Mouse (Mus musculus): Measurements from ENCODE around the gene Phf21a. TPM values are rescaled to one million over a fixed set of nuclear protein-coding genes. Genes with fewer than 3 reads are reported as not detected.

The Phf21a gene
- polyA plus RNA-seq, 1 experiment from 2014 or later = 30.3 TPM

DNA sequence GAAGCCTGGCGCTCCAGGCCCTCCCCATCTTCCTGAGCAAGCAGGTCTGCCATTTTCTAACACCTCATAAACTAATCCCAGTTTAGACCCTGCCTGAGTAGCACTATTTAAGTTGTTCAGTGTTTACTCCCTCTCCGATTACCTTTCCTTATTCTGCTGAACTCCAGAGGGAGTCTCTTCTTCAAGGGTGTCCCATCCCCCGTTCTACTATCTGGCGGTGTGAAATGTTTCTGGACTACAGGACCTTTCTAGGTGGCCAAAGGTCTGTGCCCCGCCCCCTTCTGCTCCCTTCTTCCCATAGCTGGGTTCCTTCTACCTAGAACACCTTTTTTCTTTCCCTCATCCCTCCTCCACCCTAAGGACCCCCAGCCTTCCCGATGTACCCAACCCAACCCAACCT is 32.6 kb upstream of the Phf21a start:
- H3K4me1 ChIP-seq = peaks cover 27% of the 10 kb centered on the region
- H3K9me3 ChIP-seq = no peaks in the 10 kb centered on the region
- no peak for DNase-seq (ENCODE audit: low spot score)
- peak overlapping the region; percentile 75 for H3K4me3 ChIP-seq
- H3K27ac ChIP-seq = no peak overlapping the region
- peaks cover 47% of the 10 kb centered on the region for H3K27me3 ChIP-seq (ENCODE audit: insufficient read depth, poor library complexity, severe bottlenecking)
- H3K36me3 ChIP-seq = no peaks in the 10 kb centered on the region
- WGBS = 15% methylated on average over 6 of the region's 6 CpGs

DNA sequence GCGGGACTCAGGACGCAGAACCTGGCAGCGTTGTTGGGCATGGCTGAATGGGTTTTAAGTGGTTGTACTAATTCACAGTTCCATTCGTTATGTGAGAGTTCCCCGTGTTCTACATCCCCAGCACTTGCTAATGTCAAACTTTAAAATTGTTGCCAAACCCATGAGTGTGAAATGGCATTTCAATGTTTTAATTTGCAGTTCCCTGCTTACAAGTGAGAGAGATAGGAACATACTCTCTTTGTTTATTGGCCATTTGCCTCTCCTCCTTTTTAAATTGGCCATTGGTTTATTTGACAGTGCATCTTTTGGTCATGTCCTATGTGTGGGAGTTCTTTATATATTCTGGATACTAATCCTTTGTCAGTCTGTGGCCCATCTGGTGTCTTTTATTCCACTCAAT is 31.6 kb upstream of the Phf21a start:
- no peak overlapping the region for H3K27ac ChIP-seq
- H3K27me3 ChIP-seq (ENCODE audit: insufficient read depth, poor library complexity, severe bottlenecking) = peaks cover 47% of the 10 kb centered on the region
- no peak overlapping the region for H3K4me3 ChIP-seq
- no peaks in the 10 kb centered on the region for H3K36me3 ChIP-seq
- no peaks in the 10 kb centered on the region for H3K9me3 ChIP-seq
- peaks cover 17% of the 10 kb centered on the region for H3K4me1 ChIP-seq
- 65% methylated on average over 5 of the region's 5 CpGs for WGBS
- no peak for DNase-seq (ENCODE audit: low spot score)

DNA sequence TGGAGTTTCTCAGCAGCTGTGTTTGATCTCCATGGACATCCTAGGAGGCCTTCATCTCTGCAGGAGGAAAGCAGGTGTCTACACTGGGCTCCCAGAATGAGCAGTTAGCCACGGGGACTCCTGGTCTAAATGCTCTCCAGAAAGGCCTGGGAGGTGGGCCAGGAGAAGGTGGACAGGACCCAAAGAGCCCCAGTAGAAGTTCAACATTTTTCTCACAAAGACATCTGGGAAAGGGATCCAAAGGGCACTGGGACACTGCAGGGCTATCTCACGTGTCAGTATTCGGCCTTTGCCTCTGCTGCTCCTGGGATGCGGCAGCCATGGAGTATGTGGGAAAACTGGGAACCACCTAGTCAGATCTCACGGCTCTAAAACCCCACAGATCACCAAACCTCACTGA is 29.8 kb upstream of the Phf21a start:
- 56% methylated on average over 5 of the region's 5 CpGs for WGBS
- H3K4me1 ChIP-seq = peaks cover 17% of the 10 kb centered on the region
- no peaks in the 10 kb centered on the region for H3K36me3 ChIP-seq
- no peaks in the 10 kb centered on the region for H3K9me3 ChIP-seq
- H3K27ac ChIP-seq = no peak overlapping the region
- DNase-seq (ENCODE audit: low spot score) = no peak
- H3K4me3 ChIP-seq = no peak overlapping the region
- peaks cover 35% of the 10 kb centered on the region for H3K27me3 ChIP-seq (ENCODE audit: insufficient read depth, poor library complexity, severe bottlenecking)

DNA sequence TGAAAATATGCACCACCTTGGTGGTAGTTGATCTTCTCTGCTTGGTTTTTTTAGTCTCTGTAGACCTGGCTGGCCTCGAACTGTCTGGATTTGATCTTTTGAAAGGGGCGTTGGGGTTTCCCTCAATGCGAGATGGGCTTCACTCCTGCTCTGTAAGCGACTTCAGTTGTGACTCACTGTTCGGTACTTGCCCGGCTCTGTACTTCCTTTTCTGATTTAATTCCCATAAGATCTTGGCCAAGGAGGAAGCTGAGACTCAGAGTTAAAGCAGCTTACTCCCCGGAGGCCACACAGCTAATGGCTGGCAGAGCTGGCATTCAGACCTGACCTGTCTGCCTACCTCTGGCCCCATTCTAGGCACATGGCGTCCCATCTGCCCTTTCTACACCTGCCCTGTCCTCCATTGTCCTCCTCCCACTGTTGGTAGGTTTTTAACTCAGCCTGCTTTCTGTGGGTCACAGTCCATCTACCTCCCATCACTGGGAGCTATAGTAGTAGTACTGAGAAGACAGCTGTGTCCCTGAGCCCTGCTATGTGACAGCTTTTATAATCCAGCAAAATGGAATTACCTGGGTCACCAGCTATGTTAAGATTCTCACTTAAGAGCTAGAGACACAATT is 27.5 kb upstream of the Phf21a start:
- H3K4me1 ChIP-seq = no peaks in the 10 kb centered on the region
- no peaks in the 10 kb centered on the region for H3K9me3 ChIP-seq
- no peak overlapping the region for H3K27ac ChIP-seq
- WGBS = 81% methylated on average over 8 of the region's 8 CpGs
- no peak overlapping the region for H3K4me3 ChIP-seq
- no peak for DNase-seq (ENCODE audit: low spot score)
- H3K27me3 ChIP-seq (ENCODE audit: insufficient read depth, poor library complexity, severe bottlenecking) = peaks cover 17% of the 10 kb centered on the region
- no peaks in the 10 kb centered on the region for H3K36me3 ChIP-seq

DNA sequence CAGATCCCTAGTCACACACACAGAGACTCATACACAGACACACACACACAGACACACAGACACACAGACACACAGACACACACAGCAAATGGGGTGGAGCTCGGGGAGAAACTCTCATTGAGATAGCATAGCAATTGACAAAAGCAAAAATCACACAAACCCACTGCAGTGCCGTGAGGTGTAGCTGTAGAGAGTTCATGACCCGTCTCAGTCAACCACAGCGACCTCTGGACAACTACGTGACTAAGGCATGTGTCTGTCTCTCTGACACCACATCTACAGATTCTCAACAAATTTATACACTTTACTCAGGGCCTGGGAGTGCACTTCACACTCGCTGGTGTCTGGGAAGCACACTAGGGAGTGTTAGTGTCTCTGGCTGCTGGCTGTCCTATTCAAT is 27.0 kb upstream of the Phf21a start:
- H3K9me3 ChIP-seq = no peaks in the 10 kb centered on the region
- WGBS = 64% methylated on average over 6 of the region's 6 CpGs
- no peak overlapping the region for H3K4me3 ChIP-seq
- DNase-seq (ENCODE audit: low spot score) = no peak
- no peaks in the 10 kb centered on the region for H3K36me3 ChIP-seq
- H3K4me1 ChIP-seq = no peaks in the 10 kb centered on the region
- no peak overlapping the region for H3K27ac ChIP-seq
- H3K27me3 ChIP-seq (ENCODE audit: insufficient read depth, poor library complexity, severe bottlenecking) = peaks cover 11% of the 10 kb centered on the region; the same call in 1 of the 2 replicates

DNA sequence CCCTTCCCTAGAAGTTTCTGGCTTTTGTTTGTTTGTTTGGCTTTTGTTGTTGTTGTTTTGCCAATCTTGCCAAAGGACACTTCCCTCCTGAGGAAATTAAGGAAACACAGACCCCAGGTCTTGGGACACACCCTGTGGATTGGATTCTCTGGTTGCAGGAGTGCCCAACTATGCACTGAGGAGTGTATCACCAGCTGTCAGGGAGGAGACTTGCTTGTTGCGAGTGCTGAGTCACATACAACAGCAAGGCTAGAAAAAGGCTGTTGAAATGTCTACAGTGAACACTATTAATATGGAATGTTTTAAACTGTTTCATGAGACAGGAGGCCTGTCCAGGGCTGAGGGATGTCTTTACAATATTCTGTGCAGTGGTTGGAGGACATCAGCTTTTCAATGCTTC is 26.0 kb upstream of the Phf21a start:
- no peaks in the 10 kb centered on the region for H3K4me1 ChIP-seq
- no peak overlapping the region for H3K27ac ChIP-seq
- H3K27me3 ChIP-seq (ENCODE audit: insufficient read depth, poor library complexity, severe bottlenecking) = 0 out of 2 replicates have a peak, but pooled peaks cover 2% of the 10 kb centered on the region
- H3K36me3 ChIP-seq = no peaks in the 10 kb centered on the region
- H3K9me3 ChIP-seq = no peaks in the 10 kb centered on the region
- DNase-seq (ENCODE audit: low spot score) = no peak
- H3K4me3 ChIP-seq = no peak overlapping the region
- 61% methylated on average over 1 of the region's 1 CpGs for WGBS

DNA sequence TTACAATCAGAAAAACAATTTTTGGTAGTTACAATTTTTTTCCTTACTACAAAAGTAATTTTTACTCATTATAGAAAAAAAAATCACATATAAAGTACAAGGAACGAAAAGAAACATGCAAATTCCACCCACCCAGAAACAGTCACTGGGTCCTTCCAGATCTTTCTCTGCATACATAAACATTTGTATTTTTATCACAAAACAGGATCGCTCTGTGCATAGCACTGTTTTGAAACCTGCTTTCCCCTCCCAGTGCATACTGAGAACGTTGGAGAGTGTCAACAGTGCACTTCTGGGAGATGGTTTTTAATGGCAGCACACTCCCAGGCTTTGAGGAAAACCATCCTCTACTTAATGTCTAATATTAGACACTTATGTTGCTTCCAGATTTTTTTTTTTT is 25.3 kb upstream of the Phf21a start:
- 63% methylated on average over 3 of the region's 3 CpGs for WGBS
- H3K36me3 ChIP-seq = no peaks in the 10 kb centered on the region
- no peak for DNase-seq (ENCODE audit: low spot score)
- no peak overlapping the region for H3K4me3 ChIP-seq
- no peaks in the 10 kb centered on the region for H3K4me1 ChIP-seq
- H3K27ac ChIP-seq = no peak overlapping the region
- no peaks in the 10 kb centered on the region for H3K9me3 ChIP-seq
- no peaks in the 10 kb centered on the region for H3K27me3 ChIP-seq (ENCODE audit: insufficient read depth, poor library complexity, severe bottlenecking)

DNA sequence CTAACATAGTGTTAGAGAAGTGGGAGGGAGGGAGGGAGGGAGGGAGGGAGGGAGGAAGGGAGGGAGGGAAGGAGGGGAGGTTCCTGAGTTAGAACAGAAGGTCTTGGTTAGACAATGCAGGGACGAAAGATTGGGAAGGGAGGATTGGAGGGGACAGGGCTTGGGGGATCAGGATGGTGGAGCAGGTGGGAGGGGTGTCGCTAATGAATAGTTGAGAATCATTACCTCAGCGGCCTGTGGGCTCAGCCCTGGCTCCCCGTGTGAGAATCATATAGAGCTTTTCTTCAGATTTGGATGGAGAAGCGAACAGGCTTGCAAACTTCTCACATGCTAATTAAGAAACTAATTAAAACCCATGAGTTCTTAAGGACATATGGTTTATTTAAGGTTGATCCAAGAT is 23.3 kb upstream of the Phf21a start:
- H3K9me3 ChIP-seq = no peaks in the 10 kb centered on the region
- H3K4me1 ChIP-seq = no peaks in the 10 kb centered on the region
- H3K4me3 ChIP-seq = no peak overlapping the region
- no peaks in the 10 kb centered on the region for H3K27me3 ChIP-seq (ENCODE audit: insufficient read depth, poor library complexity, severe bottlenecking)
- H3K27ac ChIP-seq = no peak overlapping the region
- H3K36me3 ChIP-seq = no peaks in the 10 kb centered on the region
- WGBS = 72% methylated on average over 5 of the region's 5 CpGs
- no peak for DNase-seq (ENCODE audit: low spot score)

DNA sequence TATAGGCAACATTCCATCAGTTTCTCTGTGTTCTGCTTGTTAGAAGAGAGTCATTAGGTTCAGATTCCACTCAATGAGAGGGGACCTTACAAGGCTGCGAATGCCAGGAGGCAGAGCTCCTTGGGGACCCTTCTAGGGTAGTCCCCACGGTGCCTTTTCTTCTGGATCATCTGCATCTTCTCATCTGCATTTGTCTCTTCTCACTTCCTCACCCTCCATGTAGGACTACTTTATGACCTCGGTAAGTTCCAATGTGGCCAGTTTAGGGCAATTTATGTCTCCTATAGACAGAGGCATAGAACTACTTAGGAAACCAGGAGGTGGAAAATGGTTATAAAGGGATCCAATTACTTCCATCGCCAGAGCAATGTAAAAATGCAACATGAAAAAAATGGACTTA is 21.8 kb upstream of the Phf21a start:
- H3K9me3 ChIP-seq = no peaks in the 10 kb centered on the region
- no peaks in the 10 kb centered on the region for H3K36me3 ChIP-seq
- no peaks in the 10 kb centered on the region for H3K4me1 ChIP-seq
- H3K27me3 ChIP-seq (ENCODE audit: insufficient read depth, poor library complexity, severe bottlenecking) = no peaks in the 10 kb centered on the region
- H3K4me3 ChIP-seq = no peak overlapping the region
- no peak overlapping the region for H3K27ac ChIP-seq
- DNase-seq (ENCODE audit: low spot score) = no peak
- 74% methylated on average over 4 of the region's 4 CpGs for WGBS

DNA sequence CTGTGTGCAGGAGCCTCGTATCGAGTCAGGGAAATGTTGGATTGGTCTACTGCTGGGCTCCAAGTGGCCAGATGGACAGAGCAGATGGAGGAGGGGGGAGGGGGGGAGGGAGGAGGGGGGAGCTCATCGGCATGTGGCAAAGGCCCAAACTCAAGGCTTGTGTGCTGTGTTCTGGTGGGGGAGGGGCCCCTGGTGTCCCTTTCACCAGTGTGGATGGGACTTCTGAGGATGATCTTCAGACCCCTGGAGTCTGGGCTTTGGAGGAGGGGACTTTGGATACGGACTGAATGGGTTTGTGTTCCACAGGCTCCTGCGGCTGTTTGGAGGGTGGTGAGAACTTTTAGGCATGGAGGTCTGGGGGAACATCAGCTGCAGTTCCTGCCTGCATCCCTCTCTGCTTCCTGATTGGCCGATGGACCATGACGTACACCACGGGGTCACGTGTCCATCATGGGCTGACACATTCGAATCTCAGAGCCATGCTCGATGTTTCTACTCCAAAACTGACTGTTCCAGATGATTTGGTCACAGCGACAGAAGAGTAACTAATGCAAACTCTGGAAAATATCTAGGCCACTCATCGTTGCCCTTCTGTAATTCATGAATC is 16.7 kb upstream of the Phf21a start:
- Histone ChIP-seq H3K27me3 (ENCODE audit: insufficient read depth, poor library complexity, severe bottlenecking) (no peaks in the 10 kb centered on the region), H3K4me3 (no peak overlapping the region), H3K4me1 (no peaks in the 10 kb centered on the region), H3K27ac (no peak overlapping the region), H3K36me3 (no peaks in the 10 kb centered on the region), H3K9me3 (no peaks in the 10 kb centered on the region)
- 81% methylated on average over 13 of the region's 13 CpGs for WGBS
- DNase-seq (ENCODE audit: low spot score) = no peak

DNA sequence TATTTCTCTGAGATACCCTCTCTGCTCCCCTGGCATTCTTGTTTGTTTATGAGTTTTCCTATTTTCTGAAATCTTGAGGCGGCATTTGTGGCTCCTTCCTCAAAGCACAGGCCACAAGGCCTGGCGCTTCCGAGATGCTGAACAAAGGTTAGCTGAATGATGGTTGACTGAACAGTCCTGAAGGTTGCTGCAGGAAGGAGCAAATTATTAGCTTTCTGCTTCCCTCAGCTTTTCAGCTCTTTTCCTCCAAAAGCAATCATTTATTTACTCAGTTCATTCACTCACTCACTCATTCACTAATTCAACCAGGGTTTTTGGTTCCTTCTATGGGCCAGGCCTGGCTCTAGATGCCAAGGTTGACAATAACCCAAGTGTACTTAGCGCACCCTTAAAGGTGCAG is 10.7 kb upstream of the Phf21a start:
- Histone ChIP-seq H3K4me3 (no peak overlapping the region), H3K36me3 (no peaks in the 10 kb centered on the region), H3K4me1 (no peaks in the 10 kb centered on the region), H3K27me3 (ENCODE audit: insufficient read depth, poor library complexity, severe bottlenecking) (no peaks in the 10 kb centered on the region), H3K9me3 (no peaks in the 10 kb centered on the region), H3K27ac (no peak overlapping the region)
- no peak for DNase-seq (ENCODE audit: low spot score)
- 93% methylated on average over 4 of the region's 4 CpGs for WGBS

DNA sequence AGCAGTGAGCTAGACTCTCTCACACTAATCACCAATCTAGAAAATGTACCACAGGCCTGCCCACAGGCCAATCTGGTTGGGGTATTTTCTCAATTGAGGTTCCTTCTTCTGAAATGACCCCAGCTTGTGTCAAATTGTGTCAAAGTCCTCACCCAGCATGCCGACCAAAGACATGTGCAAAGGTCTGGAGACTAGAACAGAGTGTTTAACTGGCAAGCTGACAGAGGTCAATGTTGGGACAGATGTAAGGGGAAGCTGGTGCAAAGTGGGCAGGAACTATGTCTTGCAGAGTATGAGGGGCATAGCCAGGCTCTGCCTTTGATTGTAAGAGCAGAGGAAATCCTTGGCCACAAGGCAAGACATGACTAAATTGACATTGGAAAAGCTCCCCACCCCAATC is 7.2 kb upstream of the Phf21a start:
- no peaks in the 10 kb centered on the region for H3K4me1 ChIP-seq
- H3K9me3 ChIP-seq = no peaks in the 10 kb centered on the region
- DNase-seq (ENCODE audit: low spot score) = no peak
- H3K4me3 ChIP-seq = no peak overlapping the region
- 81% methylated on average over 1 of the region's 1 CpGs for WGBS
- no peaks in the 10 kb centered on the region for H3K27me3 ChIP-seq (ENCODE audit: insufficient read depth, poor library complexity, severe bottlenecking)
- H3K36me3 ChIP-seq = no peaks in the 10 kb centered on the region
- no peak overlapping the region for H3K27ac ChIP-seq

DNA sequence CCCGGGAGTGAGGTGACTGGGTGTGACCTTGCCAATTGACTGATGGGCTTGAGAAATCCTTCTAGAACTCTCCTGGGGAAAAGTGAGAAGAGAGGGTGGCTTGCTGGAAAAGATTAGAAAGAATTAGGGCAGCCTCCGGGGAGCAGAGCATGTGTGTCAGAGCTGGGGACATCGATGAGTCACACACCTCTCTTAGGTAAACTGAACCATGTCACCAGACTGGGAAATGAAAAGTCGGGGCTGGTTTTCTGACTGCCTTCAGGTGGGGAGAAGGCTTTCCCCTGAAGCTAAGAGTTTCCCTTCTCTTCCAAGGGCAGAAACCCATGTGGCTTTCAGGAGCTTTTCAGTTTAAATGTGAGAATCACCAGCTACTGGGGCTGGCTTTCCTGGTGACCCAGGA is 5.9 kb upstream of the Phf21a start:
- H3K4me3 ChIP-seq = no peak overlapping the region
- H3K4me1 ChIP-seq = no peaks in the 10 kb centered on the region
- no peaks in the 10 kb centered on the region for H3K9me3 ChIP-seq
- no peaks in the 10 kb centered on the region for H3K27me3 ChIP-seq (ENCODE audit: insufficient read depth, poor library complexity, severe bottlenecking)
- no peaks in the 10 kb centered on the region for H3K36me3 ChIP-seq
- WGBS = 63% methylated on average over 4 of the region's 4 CpGs
- no peak overlapping the region for H3K27ac ChIP-seq
- DNase-seq (ENCODE audit: low spot score) = no peak

DNA sequence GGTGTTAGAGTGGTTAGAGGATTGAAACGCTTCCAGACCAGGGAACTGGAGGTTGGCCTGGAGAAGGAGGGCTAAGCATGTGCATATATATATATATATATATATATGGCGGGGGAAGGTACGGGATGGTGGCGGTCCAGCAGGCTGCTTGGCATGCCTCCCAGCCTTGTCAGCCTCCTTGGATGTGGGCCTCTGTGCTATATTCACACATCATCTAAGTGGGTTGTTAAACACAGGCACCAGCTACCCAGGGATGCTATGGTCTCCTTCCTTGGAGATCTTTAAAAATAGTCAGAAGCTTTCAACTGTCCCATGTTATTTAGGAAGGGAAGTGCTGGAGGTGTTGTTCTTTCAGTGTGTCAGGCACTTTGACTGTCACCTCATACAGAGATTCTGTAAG is 3.1 kb upstream of the Phf21a start:
- no peak overlapping the region for H3K27ac ChIP-seq
- no peak overlapping the region for H3K4me3 ChIP-seq
- H3K4me1 ChIP-seq = no peaks in the 10 kb centered on the region
- no peaks in the 10 kb centered on the region for H3K9me3 ChIP-seq
- H3K27me3 ChIP-seq (ENCODE audit: insufficient read depth, poor library complexity, severe bottlenecking) = no peaks in the 10 kb centered on the region
- 92% methylated on average over 4 of the region's 4 CpGs for WGBS
- H3K36me3 ChIP-seq = no peaks in the 10 kb centered on the region
- no peak for DNase-seq (ENCODE audit: low spot score)

Data from heart, embryonic 10.5 days (tissue).